ENCODE assay signal across 7 mouse cellular contexts in genomic region chr15:99449131-99449750, GRCm38 (mm10). TPM values are rescaled to one million over a fixed set of nuclear protein-coding genes. Genes with fewer than 3 reads are reported as not detected.
DNase-seq lines count a peak whose midpoint lies in the region; ATAC-seq lines count a peak whose summit lies in the region.

No protein-coding gene starts in this region.

- peak; percentile 37 for DNase-seq in urinary bladder, postnatal 14 days (ENCODE audit: low spot score)
- DNase-seq in urinary bladder, postnatal 10 days (ENCODE audit: low spot score): no peak
- peak; percentile 45 to 60 for DNase-seq in layer of hippocampus, adult 8-10 months (ENCODE audit: low spot score in 2 of 2)
- DNase-seq in lung, postnatal 36 days: peak; percentile 67
- peak; percentile 68 for DNase-seq in testis, postnatal 14 days (ENCODE audit: low spot score)

- no peaks in the 10 kb centered on the region for H3K36me3 ChIP-seq in heart, embryonic 11.5 days (ENCODE audit: control insufficient read depth, insufficient read depth, low read length)

- peak; percentile 85 for ATAC-seq in common myeloid progenitor, adult 5-6 weeks (replicated peaks; ENCODE audit: low read depth, poor library complexity, severe bottlenecking)
- peak; percentile 62; the same call in 1 of the 2 replicates for ATAC-seq in heart, embryonic 11.5 days (replicated peaks; ENCODE audit: insufficient number of reproducible peaks, low FRiP score, low TSS enrichment)

- peak overlapping the region; percentile 78 for H3K27ac ChIP-seq in heart, embryonic 11.5 days (ENCODE audit: low read depth, low read length)

- peaks cover 28% of the 10 kb centered on the region for H3K4me1 ChIP-seq in heart, embryonic 11.5 days (ENCODE audit: control insufficient read depth, insufficient read depth, low read length)

- H3K4me3 ChIP-seq in heart, embryonic 11.5 days (ENCODE audit: low read depth, low read length): no peak overlapping the region

- no peaks in the 10 kb centered on the region for H3K9me3 ChIP-seq in heart, embryonic 11.5 days (replicated peaks; ENCODE audit: control insufficient read depth, low read length)

- H3K27me3 ChIP-seq in heart, embryonic 11.5 days (ENCODE audit: control insufficient read depth, insufficient read depth, low read length): no peaks in the 10 kb centered on the region

- H3K4me2 ChIP-seq in heart, embryonic 11.5 days: 0 out of 2 replicates have a peak overlapping the region, but pooled peaks have one; percentile 6

- H3K9ac ChIP-seq in heart, embryonic 11.5 days (ENCODE audit: low read depth, low read length): peak overlapping the region; percentile 22; the same call in 1 of the 2 replicates

- 35% methylated on average over 9 of the region's 9 CpGs for WGBS in heart, embryonic 11.5 days (ENCODE audit: insufficient replicate concordance)

RNA-seq across cellular contexts. Expression of gene Nckap5l, which starts 8.3 kb away (rescaled TPM):
- total RNA-seq in common myeloid progenitor, adult 5-6 weeks (2017): 0.78 and 6.7 TPM in 2 replicates
- polyA plus RNA-seq in heart, embryonic 11.5 days (2014; fragmentation: Nextera tagmentation; extraction: Ambion mirVana): 9.0 and 9.1 TPM in 2 replicates
- total RNA-seq in layer of hippocampus, adult 8-10 months (2022): 10 to 100 TPM; 15.5 to 24.3 (median 19.8) TPM

RNA-seq across cellular contexts. Expression of gene Bcdin3d, which starts 25.3 kb away (rescaled TPM):
- 4.9 and 5.4 TPM in 2 replicates for total RNA-seq in common myeloid progenitor, adult 5-6 weeks (2017)
- 11.9 TPM in 2 replicates for polyA plus RNA-seq in heart, embryonic 11.5 days (2014; fragmentation: Nextera tagmentation; extraction: Ambion mirVana)
- 1 to 10 TPM; 4.9 to 6.1 (median 5.3) TPM for total RNA-seq in layer of hippocampus, adult 8-10 months (2022)

RNA-seq across cellular contexts. Expression of gene Tmbim6, which starts 56.6 kb away (rescaled TPM):
- 92.2 and 125 TPM in 2 replicates for total RNA-seq in common myeloid progenitor, adult 5-6 weeks (2017)
- 233 and 290 TPM in 2 replicates for polyA plus RNA-seq in heart, embryonic 11.5 days (2014; fragmentation: Nextera tagmentation; extraction: Ambion mirVana)
- 100 to 1,000 TPM; 349 to 403 (median 360) TPM for total RNA-seq in layer of hippocampus, adult 8-10 months (2022)
